Mouse (Mus musculus) gastrocnemius, adult 2 months (tissue): Measurements from ENCODE around the gene Hipk2. TPM values are rescaled to one million over a fixed set of nuclear protein-coding genes. Genes with fewer than 3 reads are reported as not detected.

ENCODE experiments used
- DNase-seq: peaks from one replicate; pipeline ENCODE4 v3.0.0; 2022
- H3K27ac ChIP-seq: fragments of 200-600 bp; 2 replicates; pipeline ENCODE4 v1.8.1; 2022; ENCODE audit warnings: mild to moderate bottlenecking
- H3K4me3 ChIP-seq: fragments of 200-600 bp; 2 replicates; pipeline ENCODE4 v1.8.1; 2022; ENCODE audit warnings: mild to moderate bottlenecking, moderate library complexity
- CTCF ChIP-seq: fragments of 200-600 bp; IDR thresholded peaks from 2 replicates; pipeline ENCODE4 v1.8.1; 2022; ENCODE audit warnings: antibody characterized with exemption, mild to moderate bottlenecking, moderate library complexity
- intact Hi-C: fragments of 180-260 bp; cut with DNase I; formaldehyde crosslinking; loops from one replicate; pipeline ENCODE4 v1.15.1; 2025
- total RNA-seq, 2 experiments: library from RNA; stranded (reverse); gene quantifications; 2 replicates each; pipeline ENCODE4 v1.2.3; 2021

The Hipk2 gene
- total RNA-seq, 2 experiments from 2014 or later = 56.2 to 120 TPM

- DNase-seq = no peak
- intact Hi-C loops = no loop called here
- H3K27ac ChIP-seq = 0 out of 2 replicates have a peak overlapping the region, but pooled peaks have one; percentile 29
- TF ChIP-seq CTCF = no peak
- no peak overlapping the region for H3K4me3 ChIP-seq
Observed at GRCm38 (mm10) chr6:38838061-38838460, 37.9 kb downstream of the Hipk2 start.

GRCm38 (mm10) chr6:38835217-38835616 is 40.7 kb downstream of the Hipk2 start:
- Histone ChIP-seq H3K27ac (no peak overlapping the region), H3K4me3 (no peak overlapping the region)
- TF ChIP-seq CTCF = no peak
- intact Hi-C loops = no loop called here
- DNase-seq = no peak

- no peak overlapping the region for H3K27ac ChIP-seq
- no peak for DNase-seq
Observed at GRCm38 (mm10) chr6:38834727-38835126, 41.2 kb downstream of the Hipk2 start.

GRCm38 (mm10) chr6:38833721-38834120 is 42.2 kb downstream of the Hipk2 start:
- TF ChIP-seq CTCF = no peak
- intact Hi-C loops = no loop called here
- no peak overlapping the region for H3K27ac ChIP-seq
- no peak for DNase-seq
- no peak overlapping the region for H3K4me3 ChIP-seq

More at GRCm38 (mm10) chr6:38834727-38835126, 41.2 kb downstream of the Hipk2 start:
- H3K4me3 ChIP-seq = no peak overlapping the region
- no peak for TF ChIP-seq CTCF
- intact Hi-C loops = no loop called here

- intact Hi-C loops = no loop called here
- TF ChIP-seq CTCF = no peak
Observed at GRCm38 (mm10) chr6:38829452-38829851, 46.5 kb downstream of the Hipk2 start.

GRCm38 (mm10) chr6:38828211-38828610 is 47.8 kb downstream of the Hipk2 start:
- Histone ChIP-seq H3K27ac (no peak overlapping the region), H3K4me3 (no peak overlapping the region)
- no peak for DNase-seq
- TF ChIP-seq CTCF = no peak
- intact Hi-C loops = no loop called here

More at GRCm38 (mm10) chr6:38829452-38829851, 46.5 kb downstream of the Hipk2 start:
- no peak overlapping the region for H3K27ac ChIP-seq
- H3K4me3 ChIP-seq = no peak overlapping the region
- DNase-seq = no peak

GRCm38 (mm10) chr6:38827435-38827834 is 48.5 kb downstream of the Hipk2 start:
- Histone ChIP-seq H3K4me3 (no peak overlapping the region), H3K27ac (no peak overlapping the region)
- intact Hi-C loops = no loop called here
- DNase-seq = no peak
- no peak for TF ChIP-seq CTCF

GRCm38 (mm10) chr6:38826857-38827256 is 49.1 kb downstream of the Hipk2 start:
- H3K27ac ChIP-seq = no peak overlapping the region
- intact Hi-C loops = no loop called here
- no peak for DNase-seq
- TF ChIP-seq CTCF = no peak
- H3K4me3 ChIP-seq = no peak overlapping the region

GRCm38 (mm10) chr6:38825886-38826285 is 50.1 kb downstream of the Hipk2 start:
- H3K27ac ChIP-seq = no peak overlapping the region
- TF ChIP-seq CTCF = no peak
- intact Hi-C loops = no loop called here
- no peak for DNase-seq
- no peak overlapping the region for H3K4me3 ChIP-seq

GRCm38 (mm10) chr6:38823827-38824226 is 52.1 kb downstream of the Hipk2 start:
- peak overlapping the region; percentile 43; the same call in 1 of the 2 replicates for H3K27ac ChIP-seq
- H3K4me3 ChIP-seq = no peak overlapping the region
- intact Hi-C loops = no loop called here
- TF ChIP-seq CTCF = no peak
- no peak for DNase-seq

GRCm38 (mm10) chr6:38823164-38823563 is 52.8 kb downstream of the Hipk2 start:
- no peak for TF ChIP-seq CTCF
- H3K4me3 ChIP-seq = no peak overlapping the region
- DNase-seq = no peak
- H3K27ac ChIP-seq = no peak overlapping the region
- intact Hi-C loops = no loop called here

GRCm38 (mm10) chr6:38821686-38822085 is 54.3 kb downstream of the Hipk2 start:
- no peak for TF ChIP-seq CTCF
- no peak overlapping the region for H3K27ac ChIP-seq
- intact Hi-C loops = no loop called here
- DNase-seq = no peak
- H3K4me3 ChIP-seq = no peak overlapping the region

GRCm38 (mm10) chr6:38820862-38821261 is 55.1 kb downstream of the Hipk2 start:
- no peak for TF ChIP-seq CTCF
- H3K4me3 ChIP-seq = no peak overlapping the region
- DNase-seq = no peak
- no peak overlapping the region for H3K27ac ChIP-seq
- intact Hi-C loops = no loop called here

GRCm38 (mm10) chr6:38816216-38816615 is 59.7 kb downstream of the Hipk2 start:
- intact Hi-C loops = no loop called here
- Histone ChIP-seq H3K4me3 (no peak overlapping the region), H3K27ac (0 out of 2 replicates have a peak overlapping the region, but pooled peaks have one; percentile 40)
- DNase-seq = no peak
- TF ChIP-seq CTCF = no peak
